Mouse (Mus musculus) liver, embryonic 14.5 days (tissue): ENCODE results near the gene Nrbf2. TPM values are rescaled to one million over a fixed set of nuclear protein-coding genes. Genes with fewer than 3 reads are reported as not detected.

ENCODE experiments used
- ATAC-seq: fragments of 200-750 bp; cut with Nextera tagmentation; 2 replicates; pipeline ENCODE4 v1.8.0; 2017; ENCODE audit warnings: moderate number of reproducible peaks, mild to moderate bottlenecking, moderate library complexity; ENCODE audit not compliant: insufficient read depth
- DNase-seq, 3 experiments: peaks; one replicate each; pipeline ENCODE4 v3.0.0-alpha.2; 2012 to 2013; ENCODE audit warnings: low read depth in 3 of 3, low spot score in 3 of 3
- H3K27ac ChIP-seq: fragments of 300-500 bp; sonication (generic); 2 replicates; pipeline ENCODE4 v1.5.1; 2014; ENCODE audit warnings: moderate library complexity, mild to moderate bottlenecking, control low read depth, inconsistent platforms
- H3K27me3 ChIP-seq: fragments of 300-500 bp; sonication (generic); 2 replicates; pipeline ENCODE4 v1.6.1; 2014; ENCODE audit warnings: mild to moderate bottlenecking, low read length, moderate library complexity; ENCODE audit not compliant: control insufficient read depth, insufficient read depth
- H3K36me3 ChIP-seq: fragments of 300-500 bp; sonication (generic); replicated peaks from 2 replicates; pipeline ENCODE4 v1.6.1; 2014; ENCODE audit warnings: low read depth; ENCODE audit not compliant: control insufficient read depth, insufficient read depth
- H3K4me1 ChIP-seq, 2 experiments: fragments of 200-500 bp in 1 of 2; fragments of 300-500 bp in 1 of 2; sonication (generic) in 1 of 2; replicated peaks; 2 replicates each; pipeline ENCODE4 v1.6.1; 2012 to 2014; ENCODE audit warnings: antibody characterized with exemption in 1 of 2, inconsistent platforms in 1 of 2, low read length in 1 of 2; ENCODE audit not compliant: control insufficient read depth in 2 of 2, insufficient read depth in 2 of 2
- H3K4me2 ChIP-seq: fragments of 300-500 bp; sonication (generic); 2 replicates; pipeline ENCODE4 v1.6.1; 2014; ENCODE audit warnings: low read depth, mild to moderate bottlenecking, control low read depth, moderate library complexity
- H3K4me3 ChIP-seq, 2 experiments: fragments of 200-500 bp in 1 of 2; fragments of 300-500 bp in 1 of 2; sonication (generic) in 1 of 2; 2 replicates each; pipeline ENCODE4 v1.5.1; 2012 to 2014; ENCODE audit warnings: low read depth in 2 of 2, low read length in 2 of 2, mild to moderate bottlenecking in 2 of 2, control low read depth in 1 of 2, inconsistent platforms in 1 of 2, moderate library complexity in 1 of 2; ENCODE audit not compliant: insufficient read depth in 1 of 2
- H3K9ac ChIP-seq: fragments of 300-500 bp; sonication (generic); replicated peaks from 2 replicates; pipeline ENCODE4 v1.6.1; 2014; ENCODE audit warnings: mild to moderate bottlenecking, control low read depth, moderate library complexity
- H3K9me3 ChIP-seq: fragments of 300-500 bp; sonication (generic); 2 replicates; pipeline ENCODE4 v1.6.1; 2016; ENCODE audit warnings: low read length, mixed read lengths; ENCODE audit not compliant: control insufficient read depth
- CTCF ChIP-seq: IDR thresholded peaks from 2 replicates; pipeline ENCODE4 v1.5.1; 2016; ENCODE audit warnings: antibody characterized with exemption, low read depth, control low read depth
- EP300 ChIP-seq: IDR thresholded peaks from 2 replicates; pipeline ENCODE4 v1.6.1; 2016; ENCODE audit warnings: antibody characterized with exemption, low read depth
- WGBS: fragments of 180-500 bp; shearing (Covaris S2); extraction: QIAGEN DNeasy Blood & Tissue Kit; methylation state at CpG from one replicate; pipeline ENCODE4 v1.1.7; 2014; ENCODE audit not compliant: insufficient replicate concordance; 5-methylcytosine and 5-hydroxymethylcytosine counted together
- polyA plus RNA-seq, 2 experiments: library from polyadenylated mRNA; depleted of rRNA in 1 of 2; stranded (reverse) in 1 of 2; unstranded in 1 of 2; fragments of >200 nt; fragmentation: Nextera tagmentation in 1 of 2; extraction: Ambion mirVana in 1 of 2; gene quantifications; 2 replicates each; pipeline versions ENCODE4 v1.2.1 to v1.2.3; 2012 to 2014

The Nrbf2 gene
- polyA plus RNA-seq, 2 experiments = 5.5 to 15.0 TPM

DNA sequence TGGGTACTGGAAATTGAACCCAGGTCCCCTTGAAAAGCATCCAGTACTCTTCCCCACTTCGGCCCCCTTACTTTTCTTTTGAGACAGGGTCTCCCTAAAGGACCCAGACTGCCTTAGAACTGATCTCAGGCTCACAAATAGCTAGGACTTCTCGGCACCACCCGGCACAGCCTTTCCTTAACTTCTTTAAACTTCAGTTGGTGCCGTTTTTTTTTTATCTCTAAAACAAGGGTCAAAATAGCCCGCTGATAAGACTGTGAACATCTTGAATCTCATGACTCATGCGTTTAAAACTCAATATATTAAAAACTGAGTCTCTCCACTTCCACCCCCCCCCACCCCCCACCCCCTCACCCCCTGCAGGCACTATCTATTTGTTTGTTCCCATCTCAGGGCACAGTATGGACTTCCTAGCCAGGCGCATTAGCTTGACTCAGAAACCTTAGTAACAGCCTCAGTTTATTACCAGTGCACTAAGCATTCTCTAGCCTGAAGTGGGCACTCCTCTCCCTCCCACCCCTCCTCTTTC, 10.9 kb upstream of the Nrbf2 start:
- 14% methylated on average over 7 of the region's 7 CpGs for WGBS
- Histone ChIP-seq H3K36me3 (no peaks in the 10 kb centered on the region), H3K9ac (0 out of 2 replicates have a peak overlapping the region, but pooled peaks have one; percentile 6), H3K27me3 (no peaks in the 10 kb centered on the region), H3K4me2 (peak overlapping the region; percentile 37), H3K9me3 (no peaks in the 10 kb centered on the region), H3K4me3 (no peak overlapping the region), H3K4me1 (peaks cover 0 to 30% of the 10 kb centered on the region in 2 experiments), H3K27ac (peak overlapping the region; percentile 43)
- DNase-seq (peak in 1 of 3 experiments; percentile 33), ATAC-seq (peak; percentile 66)
- TF ChIP-seq EP300 (peak; percentile 62), CTCF (no peak)

DNA sequence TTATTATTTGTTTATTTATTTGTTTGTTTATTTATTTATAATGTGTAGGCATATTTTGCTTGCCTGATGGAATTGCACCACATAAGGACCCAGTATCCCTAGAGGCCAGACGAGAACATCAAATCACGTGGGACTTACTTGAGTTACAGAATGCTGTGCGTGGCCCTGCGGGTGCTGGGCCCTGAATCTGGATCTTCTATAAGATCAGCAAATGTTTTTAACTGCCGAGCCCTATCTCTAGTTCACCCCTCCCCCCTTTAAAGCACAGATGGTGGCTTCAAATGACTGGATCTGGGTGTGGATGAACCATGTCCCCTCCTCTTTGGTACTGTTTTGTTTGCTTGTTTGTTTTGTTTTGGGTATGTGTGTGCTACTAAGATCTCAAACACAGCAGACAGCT, 10.2 kb upstream of the Nrbf2 start:
- peak overlapping the region; percentile 43; the same call in 1 of the 2 replicates for H3K27ac ChIP-seq

DNA sequence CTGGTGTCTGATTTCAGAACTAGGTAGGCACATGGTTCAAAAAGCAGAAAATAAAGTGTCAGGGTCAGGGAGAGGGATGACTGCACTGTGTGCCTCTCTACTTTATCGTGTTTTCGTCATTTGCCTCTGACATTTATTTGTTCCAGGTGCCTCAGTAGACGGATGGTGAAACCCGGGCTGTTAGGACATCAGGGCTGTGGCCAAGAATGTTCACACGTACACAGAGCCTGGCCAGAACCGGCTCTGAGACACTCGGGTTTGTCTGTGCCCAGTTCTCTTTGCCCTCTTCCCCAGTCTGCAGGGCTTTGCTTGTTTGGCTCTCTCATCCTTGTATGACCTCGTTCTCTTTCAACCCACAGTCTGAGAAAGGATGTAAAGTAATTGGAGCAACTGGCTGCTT, 6.0 kb upstream of the Nrbf2 start:
- no peak overlapping the region for H3K9ac ChIP-seq
- no peaks in the 10 kb centered on the region for H3K36me3 ChIP-seq
- ATAC-seq (no peak), DNase-seq (no peak)
- peaks cover 0 to 12% of the 10 kb centered on the region in 2 experiments; a peak in 3 of 4 replicates for H3K4me1 ChIP-seq
- H3K27me3 ChIP-seq = no peaks in the 10 kb centered on the region
- H3K9me3 ChIP-seq = no peaks in the 10 kb centered on the region
- H3K4me3 ChIP-seq = no peak overlapping the region
- no peak for TF ChIP-seq EP300
- no peak for TF ChIP-seq CTCF
- H3K27ac ChIP-seq = no peak overlapping the region
- 60% methylated on average over 8 of the region's 8 CpGs for WGBS
- no peak overlapping the region for H3K4me2 ChIP-seq

More for the DNA sequence above, 10.2 kb upstream of the Nrbf2 start:
- Histone ChIP-seq H3K36me3 (no peaks in the 10 kb centered on the region), H3K4me1 (peaks cover 0 to 28% of the 10 kb centered on the region in 2 experiments), H3K27me3 (no peaks in the 10 kb centered on the region), H3K4me3 (no peak overlapping the region), H3K9ac (no peak overlapping the region), H3K4me2 (no peak overlapping the region; the same call in 1 of the 2 replicates), H3K9me3 (no peaks in the 10 kb centered on the region)
- no peak for DNase-seq
- 21% methylated on average over 5 of the region's 5 CpGs for WGBS
- peak; percentile 49; the same call in 1 of the 2 replicates for ATAC-seq
- TF ChIP-seq EP300 = peak; percentile 40
- no peak for TF ChIP-seq CTCF

DNA sequence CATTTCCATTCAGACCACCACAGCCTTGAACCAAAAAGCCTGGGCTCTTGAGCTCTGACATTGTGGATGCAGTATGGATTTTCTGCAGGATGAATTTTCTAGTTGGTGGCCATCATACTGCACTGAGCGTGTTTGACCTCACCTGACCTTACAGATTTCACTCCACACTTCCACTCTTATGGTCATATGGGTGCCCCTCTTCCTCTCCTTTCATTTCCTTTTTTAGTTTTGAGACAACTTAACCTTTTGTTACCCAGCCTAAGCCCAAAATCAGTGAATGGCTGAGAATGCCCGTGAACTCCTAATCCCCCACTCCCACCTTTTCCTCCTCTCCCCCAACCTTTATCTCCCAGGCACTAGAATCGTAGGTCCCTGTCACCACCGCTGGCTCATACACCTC, 5.5 kb upstream of the Nrbf2 start:
- no peaks in the 10 kb centered on the region for H3K9me3 ChIP-seq
- WGBS = 69% methylated on average over 4 of the region's 4 CpGs
- H3K27ac ChIP-seq = no peak overlapping the region
- no peak overlapping the region for H3K4me3 ChIP-seq
- peaks cover 0 to 11% of the 10 kb centered on the region in 2 experiments; a peak in 3 of 4 replicates for H3K4me1 ChIP-seq
- H3K9ac ChIP-seq = no peak overlapping the region
- TF ChIP-seq EP300 = no peak
- TF ChIP-seq CTCF = no peak
- ATAC-seq (no peak), DNase-seq (no peak)
- no peaks in the 10 kb centered on the region for H3K36me3 ChIP-seq
- H3K4me2 ChIP-seq = no peak overlapping the region
- no peaks in the 10 kb centered on the region for H3K27me3 ChIP-seq

DNA sequence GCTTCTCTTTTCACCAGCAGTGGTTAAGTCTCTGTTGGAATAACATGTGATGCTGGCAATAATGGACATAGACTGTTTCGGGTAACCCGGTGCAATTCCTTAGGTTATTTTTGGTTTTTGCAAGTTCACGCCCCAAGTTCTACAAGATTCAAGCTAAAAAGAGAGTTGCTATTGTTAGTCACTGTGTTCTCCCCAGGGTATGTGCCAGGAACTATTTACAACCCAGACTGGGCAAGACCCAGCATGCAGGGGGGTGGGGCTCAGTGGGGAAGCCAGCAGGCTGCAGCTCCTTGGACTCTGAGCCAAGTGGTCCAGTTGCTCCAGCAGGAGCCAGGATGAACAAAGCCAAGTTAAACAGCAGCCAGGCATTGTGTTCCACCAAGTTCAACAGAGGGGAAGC, 2.8 kb upstream of the Nrbf2 start:
- DNase-seq (no peak), ATAC-seq (no peak)
- no peak overlapping the region for H3K27ac ChIP-seq
- H3K4me3 ChIP-seq = no peak overlapping the region
- no peaks in the 10 kb centered on the region for H3K36me3 ChIP-seq
- peaks cover 13 to 19% of the 10 kb centered on the region in 2 experiments for H3K4me1 ChIP-seq
- 73% methylated on average over 3 of the region's 3 CpGs for WGBS
- H3K4me2 ChIP-seq = no peak overlapping the region
- H3K27me3 ChIP-seq = no peaks in the 10 kb centered on the region
- TF ChIP-seq CTCF = no peak
- TF ChIP-seq EP300 = no peak
- no peak overlapping the region for H3K9ac ChIP-seq
- H3K9me3 ChIP-seq = no peaks in the 10 kb centered on the region
